Mouse (Mus musculus): ENCODE results near the gene A630001G21Rik. TPM values are rescaled to one million over a fixed set of nuclear protein-coding genes. Genes with fewer than 3 reads are reported as not detected.
A peak's percentile ranks its signal among the peaks of the same experiment; 100 is the strongest.

Gene A630001G21Rik
- total RNA-seq, 4 experiments from 2014 or later, result not detected

DNA sequence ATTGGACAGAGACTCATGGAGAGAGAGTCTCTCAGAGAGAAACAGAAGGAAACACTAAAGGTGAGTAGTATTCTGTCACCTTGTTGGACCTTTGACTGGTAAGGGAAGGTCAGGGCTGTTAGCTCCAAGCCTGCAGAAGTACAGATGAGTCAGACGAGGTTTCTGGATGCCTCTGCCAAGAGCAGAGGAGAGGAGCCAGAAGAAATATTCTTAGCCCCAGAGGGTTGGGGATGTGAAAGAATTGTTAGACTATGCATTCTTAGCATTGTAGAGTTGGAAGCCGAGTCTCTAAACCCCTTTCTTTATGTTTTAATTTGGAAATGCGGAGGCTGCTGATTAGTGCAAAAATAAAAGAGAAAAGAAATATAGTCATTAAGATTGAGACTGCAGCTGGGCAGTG, 6.5 kb downstream of the A630001G21Rik start:
- no peak for DNase-seq (ENCODE audit: low spot score in 2 of 2)

DNA sequence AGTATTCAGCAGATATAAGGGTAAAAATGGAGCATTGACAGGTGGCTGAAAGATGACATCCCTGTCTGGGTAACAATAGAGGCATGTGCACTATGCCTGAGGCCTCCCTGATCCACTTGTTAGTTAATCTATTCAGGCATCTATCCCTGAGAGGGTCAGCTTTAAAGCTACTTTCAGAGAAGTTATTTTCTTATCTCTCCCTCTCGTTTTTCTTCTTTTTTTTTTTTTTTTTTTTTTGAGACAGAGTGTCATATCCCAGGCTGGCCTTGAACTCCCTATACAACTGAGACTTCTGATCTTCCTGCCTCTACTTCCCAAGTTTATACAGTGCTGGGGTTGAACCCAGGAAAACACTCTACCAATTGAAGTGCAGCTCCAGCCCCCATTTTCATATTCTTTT, 10.7 kb downstream of the A630001G21Rik start:
- no peak for DNase-seq (ENCODE audit: low spot score in 2 of 2)

DNA sequence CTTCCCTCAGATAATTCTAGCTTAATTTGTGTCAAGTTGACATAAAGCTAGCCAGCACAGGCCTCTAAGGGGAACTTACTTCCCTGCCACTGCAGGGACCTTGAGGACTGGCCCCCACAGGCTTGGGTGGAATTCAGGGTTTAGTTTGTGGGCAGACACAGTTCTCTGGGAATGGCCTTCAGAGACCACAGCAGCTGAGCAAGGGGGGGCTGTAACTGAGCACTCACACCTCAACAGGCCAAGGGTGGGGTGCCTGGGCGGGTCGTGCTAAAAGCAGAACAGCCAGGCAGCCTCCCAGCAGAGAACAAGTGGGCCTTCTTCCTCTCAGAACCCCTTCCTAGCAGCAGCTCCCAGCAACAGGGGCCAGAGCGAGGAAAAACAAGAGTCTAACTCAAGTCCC, 12.3 kb downstream of the A630001G21Rik start:
- no peak for DNase-seq (ENCODE audit: low spot score in 2 of 2)

DNA sequence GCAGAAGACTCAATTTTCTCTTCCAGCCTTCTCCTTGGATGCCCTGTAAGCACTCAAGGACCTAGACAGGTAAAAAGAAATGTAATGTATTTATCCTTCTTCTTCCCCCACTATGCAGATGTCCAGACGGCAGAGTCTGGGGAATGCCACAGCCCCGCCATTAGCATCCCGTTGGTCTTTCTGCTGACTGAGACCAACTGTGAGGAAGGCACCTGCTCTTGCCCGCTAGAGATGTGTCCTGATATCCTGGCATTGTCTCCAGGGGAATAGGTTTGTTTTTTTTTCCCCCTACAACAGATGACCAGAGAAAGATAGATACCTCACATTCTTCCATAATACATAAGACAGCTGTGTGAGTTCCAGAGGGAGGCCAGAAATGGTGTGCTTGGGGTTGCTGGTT, 14.2 kb downstream of the A630001G21Rik start:
- DNase-seq (ENCODE audit: low spot score in 2 of 2), result no peak

DNA sequence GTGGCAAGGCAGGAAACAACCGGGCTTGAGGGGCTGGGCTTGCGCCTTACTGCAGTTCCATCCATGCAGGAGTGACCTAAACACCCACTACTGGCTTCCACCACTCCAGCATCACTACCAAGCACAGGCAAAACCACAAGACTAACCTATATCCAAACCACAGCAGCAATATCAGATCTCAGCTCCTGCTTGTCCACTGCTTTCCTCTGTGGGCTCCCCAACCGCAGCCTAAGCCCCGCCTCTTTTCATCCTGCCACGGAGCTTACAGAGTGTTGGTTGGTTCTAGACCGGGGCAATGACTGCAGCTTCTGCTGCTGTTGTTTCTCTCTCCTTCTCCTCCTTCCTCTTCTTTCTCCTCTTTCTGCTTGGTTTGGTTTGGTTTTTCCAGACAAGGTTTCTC, 15.1 kb downstream of the A630001G21Rik start:
- no peak for DNase-seq (ENCODE audit: low spot score in 2 of 2)

DNA sequence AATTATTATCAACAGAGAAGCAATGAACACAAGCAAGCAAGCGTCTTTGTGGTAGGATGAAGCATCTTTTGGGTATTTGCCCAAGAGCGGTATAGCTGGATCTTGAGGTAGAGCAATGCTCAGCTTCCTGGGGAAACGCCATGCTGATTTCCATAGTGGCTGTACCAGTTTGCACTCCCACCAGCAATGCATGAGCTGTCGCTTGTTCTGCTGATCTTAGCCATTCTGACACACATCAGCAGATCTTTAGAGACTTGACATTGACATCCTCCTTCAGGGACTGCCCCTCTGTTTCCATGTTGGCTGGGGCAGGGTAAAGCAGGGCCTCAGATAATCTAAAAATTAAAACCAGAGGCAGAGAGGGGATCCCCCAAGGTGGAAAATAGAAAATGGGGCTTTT, 16.8 kb downstream of the A630001G21Rik start:
- no peak for DNase-seq (ENCODE audit: low spot score in 2 of 2)

DNA sequence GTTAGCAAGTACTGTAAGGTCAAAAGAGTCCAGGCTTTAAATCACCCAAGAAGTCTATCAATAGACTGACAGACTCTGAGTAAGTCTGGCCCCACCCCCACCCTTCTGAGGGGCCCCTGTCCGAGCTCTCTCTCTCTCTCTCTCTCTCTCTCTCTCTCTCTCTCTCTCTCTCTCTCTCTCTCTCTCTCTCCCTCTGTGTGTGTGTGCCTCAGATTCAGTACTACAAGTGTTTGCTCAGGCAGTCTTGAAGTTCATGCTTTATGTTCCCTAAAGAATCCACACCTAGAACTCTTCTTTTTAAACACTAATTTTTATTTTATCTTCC, 19.5 kb downstream of the A630001G21Rik start:
- DNase-seq (ENCODE audit: low spot score in 2 of 2), result no peak

DNA sequence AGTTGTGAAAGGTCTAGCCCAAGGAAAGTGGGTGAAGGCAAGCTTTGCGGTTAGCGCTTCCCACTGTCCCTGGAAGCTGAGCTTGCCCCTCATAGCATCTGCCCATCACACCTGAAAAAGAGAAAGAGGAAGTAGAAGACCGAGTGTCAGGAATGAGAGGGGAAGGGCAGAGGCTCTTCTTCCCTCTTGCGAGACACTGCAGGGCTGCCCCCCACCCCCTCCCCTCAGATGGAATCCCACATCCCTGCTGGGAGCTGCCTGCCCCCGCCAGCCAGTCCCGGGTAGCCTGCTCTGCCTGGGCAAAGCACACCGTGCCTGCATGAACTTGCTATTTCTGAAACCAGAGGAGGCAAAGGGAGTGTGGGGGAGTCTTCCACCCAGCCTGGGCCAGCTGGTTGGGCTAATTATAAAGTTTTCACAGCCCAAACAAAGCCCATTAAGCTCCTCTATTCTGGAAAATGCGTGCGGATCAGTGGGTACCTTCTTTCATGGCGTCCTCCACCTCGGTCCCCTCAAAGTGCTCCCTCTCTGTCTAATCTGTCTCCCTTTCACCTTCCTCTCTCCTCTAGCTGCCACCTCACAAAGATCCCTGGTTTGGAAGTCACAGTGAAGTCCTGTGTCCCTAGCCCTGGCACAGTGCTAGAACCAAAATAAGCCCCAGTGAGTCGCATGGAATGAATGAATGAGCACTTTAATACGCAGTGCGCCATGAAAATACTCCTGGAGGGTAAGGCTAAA, 20.0 kb downstream of the A630001G21Rik start:
- peak; percentile 21 to 45 for DNase-seq (ENCODE audit: low spot score in 2 of 2)

DNA sequence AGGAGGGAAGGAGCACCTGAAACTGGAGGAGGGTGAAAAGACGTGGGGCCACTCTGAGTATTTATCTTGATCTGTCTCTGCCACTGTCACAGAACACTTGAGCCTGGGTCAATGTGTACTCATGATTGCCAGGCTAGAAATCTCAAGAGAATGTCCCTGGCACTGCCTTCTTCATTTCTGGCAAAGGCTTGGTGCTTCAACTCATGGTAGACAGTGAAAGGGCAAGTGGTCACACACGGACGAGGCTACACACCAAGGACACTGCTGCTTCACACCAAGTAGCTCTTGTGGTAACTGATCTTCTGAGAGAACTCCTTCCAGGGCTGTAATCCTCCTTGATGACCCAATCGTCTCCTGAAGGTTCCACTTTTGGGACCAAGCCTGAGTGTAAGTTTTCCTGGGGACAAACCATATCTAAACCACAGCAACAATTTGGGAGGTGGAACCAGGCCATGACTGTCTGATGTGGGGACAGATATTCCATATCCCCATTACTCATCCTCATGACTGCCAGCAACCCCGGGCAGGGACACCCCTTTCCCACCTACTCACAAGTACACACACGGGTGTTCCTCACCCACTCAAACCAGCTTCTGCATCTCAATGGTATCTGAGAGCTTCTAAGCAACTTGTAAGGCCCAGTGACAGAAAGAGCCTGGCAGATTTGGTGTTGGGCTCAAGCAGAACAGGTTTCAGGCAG, 20.8 kb downstream of the A630001G21Rik start:
- peak; percentile 17 to 25 for DNase-seq (ENCODE audit: low spot score in 2 of 2)

DNA sequence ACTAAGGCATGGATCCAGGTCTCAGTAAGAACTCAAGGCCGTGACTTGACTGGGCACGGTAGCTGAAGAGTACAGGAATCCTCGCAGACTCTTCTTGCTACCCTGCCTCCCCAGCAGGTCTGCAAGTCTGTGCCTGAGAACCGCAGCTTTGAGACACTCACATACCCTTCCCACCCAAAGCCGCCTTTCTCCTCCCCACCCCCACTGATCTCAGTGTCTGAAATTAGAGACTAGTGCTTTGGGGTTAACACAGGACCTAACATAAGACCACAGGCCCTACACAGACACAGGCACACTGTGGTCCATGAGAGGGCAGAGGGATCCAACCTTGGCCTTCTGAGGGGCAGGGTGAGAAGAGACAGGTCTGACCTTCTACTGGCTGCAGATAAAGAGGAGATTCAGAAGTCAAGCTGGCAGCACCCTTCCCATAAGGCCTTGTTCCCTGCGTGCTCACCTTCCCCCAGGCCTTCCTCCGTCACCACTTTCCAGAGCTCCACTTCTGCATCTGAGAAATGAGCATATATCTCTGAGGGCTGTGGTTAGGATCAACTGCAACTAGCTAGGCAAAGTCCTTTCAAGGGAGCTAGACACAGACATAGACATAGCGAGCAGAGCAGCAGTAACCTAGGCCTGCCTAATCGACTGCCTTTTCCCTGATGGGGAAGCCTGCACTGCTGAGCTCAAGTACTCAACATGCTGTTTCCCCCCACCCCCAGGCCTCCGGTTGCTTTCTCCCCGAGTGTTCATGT, 26.3 kb downstream of the A630001G21Rik start:
- DNase-seq (ENCODE audit: low spot score in 2 of 2), result no peak

DNA sequence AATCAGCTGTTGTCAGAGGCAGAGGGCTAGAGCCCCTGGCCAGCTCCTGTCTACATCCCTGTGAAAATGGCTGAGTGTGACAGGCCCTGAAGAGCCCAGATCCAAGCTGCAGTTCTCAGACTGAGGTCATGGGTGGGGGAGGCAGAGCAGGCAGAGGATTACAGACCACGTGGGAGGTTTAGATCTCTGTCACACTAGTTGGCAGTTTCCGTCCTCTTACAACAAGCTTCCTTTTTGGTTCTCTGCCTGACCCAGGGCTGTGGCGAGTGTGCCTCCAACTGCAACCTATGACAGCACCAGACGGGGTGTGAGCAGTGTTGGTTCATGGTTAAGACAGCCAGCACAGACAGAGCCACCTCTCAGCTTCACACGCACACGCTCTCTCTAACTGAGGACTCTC, 26.9 kb downstream of the A630001G21Rik start:
- DNase-seq (ENCODE audit: low spot score in 2 of 2), result peak; percentile 24 to 40

DNA sequence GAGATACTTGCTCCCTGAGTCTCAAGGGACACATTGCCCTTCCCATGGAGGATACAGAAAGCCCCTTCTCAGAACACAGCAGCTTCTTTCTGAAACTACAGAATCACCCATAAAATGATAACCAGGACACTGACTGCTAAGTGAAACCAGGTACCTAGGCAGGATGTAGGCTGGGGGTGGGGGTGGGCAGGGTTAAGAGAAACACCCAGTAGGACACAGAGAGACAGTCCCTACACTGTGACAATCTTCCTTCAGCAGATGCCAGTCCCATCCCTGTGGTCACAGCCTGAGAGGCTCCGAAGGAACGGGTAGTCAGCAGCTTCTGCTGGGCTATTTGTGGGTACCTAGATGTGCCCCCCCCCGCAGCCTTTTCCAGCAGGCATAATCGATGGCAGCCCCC, 27.8 kb downstream of the A630001G21Rik start:
- no peak for DNase-seq (ENCODE audit: low spot score in 2 of 2)

DNA sequence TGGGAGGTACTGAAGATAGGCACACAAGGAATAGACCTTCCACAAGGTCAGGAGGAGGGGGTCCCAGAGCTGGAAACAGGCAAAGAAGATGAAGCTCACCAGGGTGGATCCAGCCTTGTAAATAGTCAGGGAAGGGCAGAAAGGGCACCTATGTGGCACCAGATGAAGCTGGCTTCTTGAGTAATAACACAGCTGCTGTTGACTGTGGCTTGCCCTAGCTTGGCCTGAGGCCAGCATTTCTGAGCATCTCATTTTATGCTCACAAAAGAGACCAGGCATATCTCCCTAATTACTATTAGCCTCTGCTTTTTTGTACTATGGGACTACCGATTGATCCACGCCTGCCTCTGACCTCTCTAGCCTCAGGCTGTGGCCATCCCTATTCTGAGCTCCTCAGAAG, 28.6 kb downstream of the A630001G21Rik start:
- no peak for DNase-seq (ENCODE audit: low spot score in 2 of 2)

DNA sequence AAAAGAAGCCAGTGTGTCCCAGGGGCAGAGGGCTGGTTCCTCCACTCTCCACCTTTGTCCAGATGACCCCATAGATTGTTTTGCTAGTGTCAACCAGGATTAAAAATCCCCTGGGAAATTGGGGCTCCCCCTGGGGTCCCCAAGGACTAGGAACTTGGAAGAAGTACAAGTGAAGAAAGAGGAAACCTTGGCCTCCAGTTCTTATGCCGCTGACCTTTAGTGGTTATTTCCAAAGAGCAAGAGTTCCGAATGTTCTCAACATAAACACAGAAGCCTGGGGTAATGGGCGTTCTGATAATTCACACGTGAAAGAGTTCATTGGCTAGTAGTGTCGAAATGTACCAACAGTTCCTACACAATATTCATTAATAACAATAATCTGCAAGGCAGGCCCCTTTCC, 31.9 kb downstream of the A630001G21Rik start:
- no peak for DNase-seq (ENCODE audit: low spot score in 2 of 2)

DNA sequence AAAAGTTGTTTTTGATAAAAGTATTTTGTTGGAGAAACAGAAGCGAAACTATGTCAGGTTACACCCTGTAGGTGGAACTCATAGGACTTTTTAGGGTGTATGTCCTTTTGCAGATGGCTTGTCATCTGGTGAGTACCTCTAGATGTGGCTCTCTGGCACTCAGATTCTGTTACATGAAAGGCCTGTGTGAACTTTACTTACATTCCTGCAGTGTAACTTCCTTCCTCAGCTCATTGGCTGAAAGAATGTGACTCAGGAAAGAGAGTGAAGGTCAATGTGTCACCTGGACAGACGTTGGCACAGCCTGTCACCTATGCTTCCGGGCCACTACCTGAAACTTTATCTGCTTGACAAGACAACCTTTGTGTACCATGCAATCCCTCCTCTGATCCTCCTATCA, 33.9 kb downstream of the A630001G21Rik start:
- no peak for DNase-seq (ENCODE audit: low spot score in 2 of 2)

DNA sequence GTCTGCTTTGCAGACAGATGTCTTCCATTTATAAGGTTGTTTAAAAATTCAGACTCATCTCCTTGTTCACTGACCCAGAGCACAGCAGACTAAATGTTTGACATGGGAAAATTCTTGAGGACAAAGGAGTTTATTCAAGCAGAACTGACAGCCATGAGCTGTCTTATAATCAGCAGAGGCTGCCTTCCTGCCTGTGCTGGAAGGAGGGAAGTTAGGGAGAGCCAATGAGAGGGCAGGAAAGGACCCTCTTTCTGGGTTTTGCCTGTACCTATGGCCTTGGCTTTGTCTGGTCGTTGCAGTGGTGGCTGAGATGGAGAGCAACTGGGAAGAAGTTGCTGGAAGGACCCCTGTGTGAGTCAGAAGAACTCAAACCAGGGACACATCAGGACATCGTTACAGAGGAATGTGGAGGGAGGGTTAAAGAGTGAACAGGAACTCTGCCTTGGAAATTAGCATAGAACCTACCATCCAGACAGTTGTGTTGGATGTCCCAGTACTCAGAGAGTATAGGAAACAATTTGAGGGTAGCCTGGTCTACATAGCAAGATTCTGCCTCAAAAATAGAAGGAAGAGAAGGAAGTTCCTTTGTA, 35.4 kb downstream of the A630001G21Rik start:
- no peak for DNase-seq (ENCODE audit: low spot score in 2 of 2)

DNA sequence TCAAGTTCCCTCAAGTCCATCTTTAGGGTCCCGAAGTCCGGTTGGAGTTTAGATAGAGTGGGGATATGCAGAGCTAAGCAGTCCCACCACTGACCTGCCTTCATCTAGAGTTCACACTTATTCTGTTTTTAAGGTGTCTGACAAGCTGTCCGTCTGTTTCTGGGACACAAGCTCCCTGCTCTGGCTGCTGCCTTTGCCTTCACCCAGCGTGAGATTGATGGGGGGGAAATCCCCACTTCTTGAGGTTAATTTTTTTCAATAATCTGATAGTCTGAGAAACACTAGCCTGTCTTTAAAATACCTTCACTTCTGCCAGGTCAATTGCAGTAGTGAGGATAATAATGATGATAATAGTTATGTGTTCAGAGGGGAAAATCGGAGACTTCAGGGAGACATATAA, 36.1 kb downstream of the A630001G21Rik start:
- DNase-seq (ENCODE audit: low spot score in 2 of 2), result no peak

DNA sequence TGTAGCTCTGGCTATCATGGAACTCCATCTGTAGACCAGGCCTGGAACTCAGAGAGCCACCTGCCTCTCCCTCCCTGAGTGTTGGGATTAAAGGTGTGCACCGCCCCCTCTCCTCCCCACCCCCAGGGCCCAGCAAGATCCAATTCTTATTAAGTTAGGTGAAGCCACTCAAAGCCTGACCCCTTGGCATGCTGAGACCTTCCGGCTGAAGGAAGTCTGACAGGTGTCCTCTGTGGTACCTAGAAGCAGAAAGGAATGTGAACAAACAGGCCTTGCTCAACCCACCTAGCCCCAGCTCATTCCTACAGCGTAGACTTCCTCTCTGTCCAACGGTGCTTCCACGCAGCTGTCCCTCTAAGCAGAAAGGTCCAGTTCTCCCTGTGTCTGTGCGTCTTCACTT, 37.5 kb downstream of the A630001G21Rik start:
- no peak for DNase-seq (ENCODE audit: low spot score in 2 of 2)

DNA sequence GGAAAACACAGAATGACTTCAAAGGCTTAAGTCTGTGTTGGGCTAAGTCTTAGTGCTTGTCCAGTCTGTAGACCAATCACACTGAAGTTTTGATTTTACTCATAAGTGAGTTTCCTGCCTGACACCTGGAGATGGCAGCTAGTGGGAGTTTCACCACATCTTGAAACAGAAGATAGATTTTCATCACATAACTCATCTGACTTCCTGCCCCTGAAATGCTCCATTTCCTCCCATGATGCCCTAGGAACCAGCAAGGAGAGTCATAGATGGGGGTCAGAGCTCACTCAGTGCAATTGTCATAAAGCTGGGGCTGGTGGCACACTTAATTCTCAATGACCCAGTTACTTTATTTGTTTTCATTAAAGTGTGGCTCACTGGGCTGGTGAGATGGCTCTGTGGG, 38.6 kb downstream of the A630001G21Rik start:
- DNase-seq (ENCODE audit: low spot score in 2 of 2), result no peak

DNA sequence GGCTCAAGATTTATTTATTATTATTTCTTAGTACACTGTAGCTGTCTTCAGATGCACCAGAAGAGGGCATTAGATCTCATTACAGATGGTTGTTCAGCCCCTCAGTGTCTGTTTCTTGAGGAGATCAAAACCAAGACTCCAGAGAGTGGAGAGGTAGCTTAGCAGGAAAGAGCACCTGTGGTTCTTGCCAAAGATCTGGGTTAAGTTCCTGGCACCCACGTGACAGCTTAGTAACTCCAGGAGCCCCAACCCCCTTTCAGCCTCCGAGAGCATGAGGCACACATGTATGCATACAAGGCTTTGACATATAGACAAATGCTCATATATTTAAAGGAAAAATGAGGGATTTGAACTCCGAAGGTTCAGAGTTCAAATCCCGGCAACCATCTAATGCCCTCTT, 39.4 kb downstream of the A630001G21Rik start:
- DNase-seq (ENCODE audit: low spot score in 2 of 2), result no peak

DNA sequence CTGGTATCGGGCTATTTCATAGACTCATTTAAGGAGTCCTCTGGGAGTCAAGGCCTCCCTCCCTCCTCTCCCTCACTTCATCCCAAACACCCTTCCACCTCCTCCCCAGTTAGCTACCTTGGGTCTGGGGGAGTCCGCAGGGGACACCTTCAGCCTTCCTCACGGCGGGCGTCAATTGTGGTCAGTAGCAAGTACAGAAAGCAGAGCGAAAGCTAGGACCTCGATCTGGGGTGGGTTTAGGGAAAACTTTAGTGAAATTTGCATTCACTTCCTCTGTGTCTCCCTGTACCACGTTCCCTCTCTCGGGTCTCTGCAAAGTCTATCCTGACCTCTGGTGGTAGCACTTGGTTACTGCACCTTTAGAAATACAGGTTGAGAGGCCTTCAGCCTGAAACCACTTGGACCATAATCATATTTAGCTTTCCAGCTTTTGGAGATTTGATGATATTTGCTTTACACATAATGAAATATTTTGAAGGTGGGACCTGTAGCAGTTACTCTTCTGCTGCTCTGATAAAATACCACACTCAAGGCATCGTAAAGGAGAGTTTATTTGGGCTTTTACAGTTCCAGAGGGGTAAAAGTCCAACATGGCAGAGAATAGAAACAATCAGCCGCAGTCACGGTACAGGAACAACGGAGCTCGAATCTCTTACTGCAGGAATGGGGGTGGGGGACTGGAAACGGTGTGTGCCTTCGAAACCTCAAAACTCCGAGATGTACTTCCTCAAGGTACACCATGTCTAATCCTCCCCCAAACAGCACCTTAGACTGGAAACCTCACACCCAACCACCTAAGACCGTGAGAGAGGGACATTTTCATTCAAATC, 41.9 kb downstream of the A630001G21Rik start:
- DNase-seq (ENCODE audit: low spot score in 2 of 2), result peak; percentile 15 to 25
